Mouse (Mus musculus) small intestine, adult 2 months (tissue): ENCODE measurements around the gene Hibadh. TPM values are rescaled to one million over a fixed set of nuclear protein-coding genes. Genes with fewer than 3 reads are reported as not detected.

Source experiments
- H3K27ac ChIP-seq: fragments of 200-500 bp; 2 replicates; pipeline ENCODE4 v1.5.1; 2012; ENCODE audit warnings: low read depth, low read length, control low read depth, inconsistent platforms; ENCODE audit not compliant: insufficient read depth
- H3K27me3 ChIP-seq: fragments of 200-500 bp; 2 replicates; pipeline ENCODE4 v1.6.1; 2012; ENCODE audit warnings: mild to moderate bottlenecking, moderate library complexity, low read length, inconsistent platforms; ENCODE audit not compliant: control insufficient read depth, insufficient read depth
- H3K36me3 ChIP-seq: fragments of 200-500 bp; 2 replicates; pipeline ENCODE4 v1.6.1; 2012; ENCODE audit warnings: mild to moderate bottlenecking, low read length, control low read depth, inconsistent platforms; ENCODE audit not compliant: control insufficient read depth, insufficient read depth
- H3K4me1 ChIP-seq: fragments of 200-500 bp; 2 replicates; pipeline ENCODE4 v1.6.1; 2012; ENCODE audit warnings: low read length, inconsistent platforms, mixed read lengths; ENCODE audit not compliant: control insufficient read depth, insufficient read depth, insufficient read length
- H3K4me3 ChIP-seq: fragments of 200-500 bp; 2 replicates; pipeline ENCODE4 v1.5.1; 2012; ENCODE audit warnings: low read depth, mild to moderate bottlenecking, control low read depth, inconsistent platforms, low read length, moderate library complexity
- CTCF ChIP-seq: fragments of 200-500 bp; IDR thresholded peaks from 2 replicates; pipeline ENCODE4 v1.5.1; 2012; ENCODE audit warnings: low read depth, mild to moderate bottlenecking, control low read depth, inconsistent platforms, low read length, moderate library complexity, mixed read lengths; ENCODE audit not compliant: insufficient replicate concordance, insufficient read length; ENCODE audit errors: extremely low read depth
- POLR2A ChIP-seq: fragments of 200-500 bp; IDR thresholded peaks from 2 replicates; pipeline ENCODE4 v1.6.1; 2012; ENCODE audit warnings: low read depth, mild to moderate bottlenecking, control low read depth, inconsistent platforms, low read length, moderate library complexity
- WGBS: fragments of 180-500 bp; shearing (Covaris S2); methylation state at CpG from one replicate; pipeline ENCODE4 v1.1.7; 2018; 5-methylcytosine and 5-hydroxymethylcytosine counted together
- polyA plus RNA-seq: library from polyadenylated mRNA; depleted of rRNA; stranded (reverse); fragments of >200 nt; gene quantifications from 2 replicates; pipeline ENCODE4 v1.2.3, GENCODE M21; 2012

The Hibadh gene
- polyA plus RNA-seq, 1 experiment: 9.9 TPM

GRCm38 (mm10) chr6:52594752-52595151 lies 45.4 kb downstream of the Hibadh start:
- no peaks in the 10 kb centered on the region; the same call in 1 of the 2 replicates for H3K36me3 ChIP-seq
- no peaks in the 10 kb centered on the region for H3K4me1 ChIP-seq
- no peak overlapping the region for H3K27ac ChIP-seq
- WGBS: 83% methylated on average over 1 of the region's 1 CpGs
- TF ChIP-seq POLR2A: no peak
- no peak for TF ChIP-seq CTCF
- H3K27me3 ChIP-seq: no peaks in the 10 kb centered on the region
- H3K4me3 ChIP-seq: no peak overlapping the region

- no peaks in the 10 kb centered on the region for H3K4me1 ChIP-seq
- peaks cover 12% of the 10 kb centered on the region for H3K36me3 ChIP-seq
- no peaks in the 10 kb centered on the region for H3K27me3 ChIP-seq
- H3K4me3 ChIP-seq: no peak overlapping the region
- TF ChIP-seq POLR2A: no peak
- TF ChIP-seq CTCF: no peak
- H3K27ac ChIP-seq: no peak overlapping the region
Observed at GRCm38 (mm10) chr6:52586564-52586963, 53.6 kb downstream of the Hibadh start.

GRCm38 (mm10) chr6:52584383-52584782 lies 55.8 kb downstream of the Hibadh start:
- H3K4me1 ChIP-seq: no peaks in the 10 kb centered on the region
- no peaks in the 10 kb centered on the region for H3K27me3 ChIP-seq
- no peak overlapping the region for H3K27ac ChIP-seq
- WGBS: 58% methylated on average over 8 of the region's 8 CpGs
- H3K4me3 ChIP-seq: no peak overlapping the region
- peaks cover 12% of the 10 kb centered on the region for H3K36me3 ChIP-seq
- TF ChIP-seq POLR2A: no peak
- TF ChIP-seq CTCF: no peak

- H3K36me3 ChIP-seq: peaks cover 4% of the 10 kb centered on the region; the same call in 1 of the 2 replicates
- WGBS: 84% methylated on average over 4 of the region's 4 CpGs
- H3K4me3 ChIP-seq: no peak overlapping the region
- TF ChIP-seq POLR2A (no peak), CTCF (no peak)
- no peak overlapping the region for H3K27ac ChIP-seq
- H3K4me1 ChIP-seq: no peaks in the 10 kb centered on the region
- H3K27me3 ChIP-seq: no peaks in the 10 kb centered on the region
Observed at GRCm38 (mm10) chr6:52581081-52581480, 59.1 kb downstream of the Hibadh start.

GRCm38 (mm10) chr6:52578322-52578721 lies 61.9 kb downstream of the Hibadh start:
- no peak overlapping the region for H3K27ac ChIP-seq
- no peak for TF ChIP-seq CTCF
- TF ChIP-seq POLR2A: no peak
- peaks cover 2% of the 10 kb centered on the region; the same call in 1 of the 2 replicates for H3K36me3 ChIP-seq
- no peaks in the 10 kb centered on the region for H3K27me3 ChIP-seq
- WGBS: 73% methylated on average over 2 of the region's 2 CpGs
- no peaks in the 10 kb centered on the region for H3K4me1 ChIP-seq
- no peak overlapping the region for H3K4me3 ChIP-seq

GRCm38 (mm10) chr6:52577270-52577669 lies 62.9 kb downstream of the Hibadh start:
- TF ChIP-seq POLR2A (no peak), CTCF (no peak)
- no peak overlapping the region for H3K4me3 ChIP-seq
- H3K27ac ChIP-seq: no peak overlapping the region
- H3K4me1 ChIP-seq: no peaks in the 10 kb centered on the region
- H3K27me3 ChIP-seq: no peaks in the 10 kb centered on the region
- WGBS: 30% methylated on average over 4 of the region's 4 CpGs
- 0 out of 2 replicates have a peak, but pooled peaks cover 4% of the 10 kb centered on the region for H3K36me3 ChIP-seq

DNA sequence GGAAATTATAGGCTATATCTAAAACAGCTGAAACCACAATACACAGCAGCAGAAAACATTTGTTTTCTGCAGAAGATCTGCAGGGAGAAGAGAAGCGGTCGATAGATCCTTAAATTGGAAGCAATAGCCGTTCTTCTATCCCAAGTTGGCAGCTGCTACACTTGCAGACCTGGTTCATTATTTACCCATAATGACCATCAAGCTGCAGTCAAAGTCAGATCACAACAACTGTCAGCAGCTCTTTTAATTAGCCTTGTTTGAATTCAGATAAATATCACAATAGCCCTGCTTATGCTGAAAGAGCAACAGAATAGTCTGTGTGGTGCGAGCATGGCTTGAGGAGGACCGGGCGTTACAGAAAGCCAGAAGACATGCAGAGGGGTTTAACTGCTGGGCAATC lies 71.5 kb downstream of the Hibadh start:
- no peak overlapping the region for H3K4me3 ChIP-seq
- H3K27me3 ChIP-seq: no peaks in the 10 kb centered on the region; the same call in 1 of the 2 replicates
- no peak overlapping the region for H3K27ac ChIP-seq
- 0 out of 2 replicates have a peak, but pooled peaks cover 7% of the 10 kb centered on the region for H3K36me3 ChIP-seq
- 74% methylated on average over 6 of the region's 6 CpGs for whole genome bisulfite sequencing
- TF ChIP-seq CTCF (no peak), POLR2A (no peak)
- H3K4me1 ChIP-seq: no peaks in the 10 kb centered on the region
